Mouse (Mus musculus): ENCODE measurements around the gene Doc2b.

DNA sequence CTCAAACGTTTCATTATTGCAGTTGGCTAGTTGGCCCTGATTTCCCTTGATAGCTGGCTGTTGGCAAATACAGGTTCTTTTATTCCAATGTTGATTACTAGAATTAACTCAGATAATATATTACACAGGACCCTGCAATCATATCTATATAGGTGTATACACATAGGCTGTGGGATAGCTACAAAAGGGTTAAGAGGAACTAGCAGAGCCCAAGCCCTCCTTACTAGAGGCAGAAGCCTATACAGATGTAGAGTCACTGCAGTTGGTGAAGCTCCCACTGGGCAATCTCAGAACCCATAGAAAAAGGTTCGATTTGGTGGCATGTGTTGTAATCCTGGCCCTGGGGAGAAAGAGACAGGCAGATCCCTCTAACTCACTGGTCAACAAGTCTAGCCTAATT lies 68.7 kb downstream of the Doc2b start:
- TF ChIP-seq CTCF (IDR thresholded peaks at IDR 0.05; ENCODE audit: low read depth), result no peak
- TF ChIP-seq EP300 (optimal IDR thresholded peaks at IDR 0.05), result no peak
